Mouse (Mus musculus) CH12.LX (cell line): ENCODE measurements around the gene Fgfr2. TPM values are rescaled to one million over a fixed set of nuclear protein-coding genes. Genes with fewer than 3 reads are reported as not detected.

Experiments
- DNase-seq: peaks from one replicate; pipeline ENCODE4 v3.0.0-alpha.2; 2013; ENCODE audit errors: extremely low read depth
- H3K27ac ChIP-seq: 2 replicates; pipeline ENCODE4 v1.5.1; 2012; ENCODE audit warnings: low read depth, mild to moderate bottlenecking, control low read depth, moderate library complexity; ENCODE audit not compliant: insufficient read depth
- H3K27me3 ChIP-seq: replicated peaks from 2 replicates; pipeline ENCODE3; 2012; ENCODE audit warnings: inconsistent platforms
- H3K36me3 ChIP-seq, 2 experiments: replicated peaks in 1 of 2; 2 replicates each; pipeline versions ENCODE3 to v1.6.1; 2012; ENCODE audit warnings: inconsistent platforms in 1 of 2, low read length in 1 of 2, mild to moderate bottlenecking in 1 of 2, mixed read lengths in 1 of 2, moderate library complexity in 1 of 2; ENCODE audit not compliant: control insufficient read depth in 1 of 2, insufficient read depth in 1 of 2
- H3K4me1 ChIP-seq, 2 experiments: 2 replicates each; pipeline ENCODE4 v1.6.1; 2012; ENCODE audit warnings: inconsistent platforms in 1 of 2, moderate library complexity in 1 of 2; ENCODE audit not compliant: insufficient read depth in 2 of 2, control insufficient read depth in 1 of 2
- H3K4me2 ChIP-seq: 2 replicates; pipeline ENCODE4 v1.6.1; 2012; ENCODE audit warnings: low read depth, mild to moderate bottlenecking, control low read depth; ENCODE audit not compliant: poor library complexity, insufficient read depth, severe bottlenecking
- H3K4me3 ChIP-seq, 3 experiments: fragments of 150-350 bp in 1 of 3; sonication (generic) in 1 of 3; replicated peaks in 1 of 3; 2 replicates each; pipeline versions ENCODE3 to v1.5.1; 2011 to 2012; ENCODE audit warnings: low read depth in 2 of 3, low read length in 2 of 3, mild to moderate bottlenecking in 2 of 3, moderate library complexity in 2 of 3, control low read depth in 1 of 3, improper control_type of control experiment in 1 of 3, inconsistent platforms in 1 of 3, mixed read lengths in 1 of 3; ENCODE audit not compliant: poor library complexity in 1 of 3
- H3K79me2 ChIP-seq: replicated peaks from 2 replicates; pipeline ENCODE4 v1.6.1; 2012; ENCODE audit warnings: mild to moderate bottlenecking, moderate library complexity; ENCODE audit not compliant: control insufficient read depth, poor library complexity, insufficient read depth, severe bottlenecking; ENCODE audit errors: extremely low read depth
- H3K9ac ChIP-seq: 2 replicates; pipeline ENCODE4 v1.6.1; 2012; ENCODE audit warnings: low read depth, mild to moderate bottlenecking, control low read depth, moderate library complexity; ENCODE audit not compliant: insufficient read depth
- H3K9me3 ChIP-seq: replicated peaks from 2 replicates; pipeline ENCODE3; 2012; ENCODE audit warnings: low read length, inconsistent platforms, mixed read lengths
- CTCF ChIP-seq, 2 experiments: IDR thresholded peaks in 1 of 2; conservative IDR thresholded peaks in 1 of 2; 2 replicates each; pipeline ENCODE4 v1.5.1; 2011 to 2012; ENCODE audit warnings: low read depth in 2 of 2, low read length in 2 of 2, improper control_type of control experiment in 1 of 2, inconsistent platforms in 1 of 2, mild to moderate bottlenecking in 1 of 2, moderate library complexity in 1 of 2
- E2F4 ChIP-seq: IDR thresholded peaks from 2 replicates; pipeline ENCODE4 v1.6.1; 2011; ENCODE audit warnings: low read depth, low read length, improper control_type of control experiment; ENCODE audit not compliant: insufficient replicate concordance
- ETS1 ChIP-seq: conservative IDR thresholded peaks from 2 replicates; pipeline ENCODE4 v1.6.1; 2012; ENCODE audit warnings: low read depth, mild to moderate bottlenecking, inconsistent platforms, low read length, improper control_type of control experiment, moderate library complexity
- HCFC1 ChIP-seq: IDR thresholded peaks from 2 replicates; pipeline ENCODE4 v1.6.1; 2012; ENCODE audit warnings: low read depth, mild to moderate bottlenecking, inconsistent platforms, low read length, improper control_type of control experiment
- KAT2A ChIP-seq: IDR thresholded peaks from 2 replicates; pipeline ENCODE4 v1.6.1; 2012; ENCODE audit warnings: low read length, improper control_type of control experiment, inconsistent platforms; ENCODE audit not compliant: insufficient replicate concordance
- MAFK ChIP-seq: IDR thresholded peaks from 2 replicates; pipeline ENCODE4 v1.6.1; 2011; ENCODE audit warnings: low read length, improper control_type of control experiment; ENCODE audit not compliant: insufficient replicate concordance
- MAX ChIP-seq: IDR thresholded peaks from 2 replicates; pipeline ENCODE4 v1.6.1; 2011; ENCODE audit warnings: low read length, improper control_type of control experiment
- MAZ ChIP-seq: IDR thresholded peaks from 2 replicates; pipeline ENCODE4 v1.6.1; 2012; ENCODE audit warnings: low read depth, mild to moderate bottlenecking, inconsistent platforms, low read length, improper control_type of control experiment, moderate library complexity
- MEF2A ChIP-seq: IDR thresholded peaks from 2 replicates; pipeline ENCODE4 v1.6.1; 2014; ENCODE audit warnings: low read depth, mild to moderate bottlenecking, inconsistent platforms, low read length, improper control_type of control experiment, borderline replicate concordance
- MYC ChIP-seq: IDR thresholded peaks from 2 replicates; pipeline ENCODE4 v1.6.1; 2011; ENCODE audit warnings: low read depth, mild to moderate bottlenecking, improper control_type of control experiment, low read length
- NELFE ChIP-seq: IDR thresholded peaks from 2 replicates; pipeline ENCODE4 v1.6.1; 2011; ENCODE audit warnings: low read depth, low read length, improper control_type of control experiment
- POLR2A ChIP-seq: IDR thresholded peaks from 2 replicates; pipeline ENCODE4 v1.6.1; 2011; ENCODE audit warnings: low read depth, mild to moderate bottlenecking, improper control_type of control experiment, low read length
- RAD21 ChIP-seq: IDR thresholded peaks from 2 replicates; pipeline ENCODE4 v1.6.1; 2011; ENCODE audit warnings: low read depth, mild to moderate bottlenecking, low read length, improper control_type of control experiment, moderate library complexity
- SIN3A ChIP-seq: IDR thresholded peaks from 2 replicates; pipeline ENCODE4 v1.6.1; 2012; ENCODE audit warnings: low read length, improper control_type of control experiment, inconsistent platforms
- SMC3 ChIP-seq: IDR thresholded peaks from 2 replicates; pipeline ENCODE4 v1.6.1; 2011; ENCODE audit warnings: low read depth, low read length, improper control_type of control experiment
- USF1 ChIP-seq: IDR thresholded peaks from 2 replicates; pipeline ENCODE4 v1.6.1; 2014; ENCODE audit warnings: low read depth, mild to moderate bottlenecking, inconsistent platforms, low read length, improper control_type of control experiment
- USF2 ChIP-seq: conservative IDR thresholded peaks from 2 replicates; pipeline ENCODE4 v1.6.1; 2011; ENCODE audit warnings: low read depth, low read length, improper control_type of control experiment
- ZC3H11A ChIP-seq: IDR thresholded peaks from 2 replicates; pipeline ENCODE4 v1.6.1; 2012; ENCODE audit warnings: low read depth, mild to moderate bottlenecking, inconsistent platforms, low read length, improper control_type of control experiment
- ZMIZ1 ChIP-seq: IDR thresholded peaks from 2 replicates; pipeline ENCODE4 v1.6.1; 2012; ENCODE audit warnings: low read depth, mild to moderate bottlenecking, inconsistent platforms, low read length, improper control_type of control experiment
- dilution Hi-C: fragments of 300-500 bp; cut with MboI; formaldehyde crosslinking; loops from 2 replicates; pipeline ENCODE4 v1.14.3; 2020; ENCODE audit warnings: low sequenced_read_pairs; ENCODE audit not compliant: extremely low pct_unique_long_range_greater_than_20kb, extremely low pct_ligation_motif_present
- in situ Hi-C: fragments of 300-500 bp; cut with MboI; formaldehyde crosslinking; loops from 3 replicates; pipeline ENCODE4 v1.14.3; 2019; ENCODE audit warnings: low sequenced_read_pairs, low pct_ligation_motif_present, low pct_unique_long_range_greater_than_20kb, mixed read lengths
- polyA plus RNA-seq: library from polyadenylated mRNA; unstranded; fragments of >175 nt; gene quantifications from 2 replicates; pipeline ENCODE4 v1.2.1, GENCODE M21; 2012; ENCODE audit warnings: low read depth; ENCODE audit not compliant: insufficient read length
- total RNA-seq, 2 experiments: library from RNA; depleted of rRNA; stranded (reverse); fragments of 300-350 nt in 1 of 2; fragments of >200 nt in 1 of 2; gene quantifications; 2 replicates each; pipeline ENCODE4 v1.2.3; 2012 to 2014

Fgfr2 gene
- total and polyA plus RNA-seq, 3 experiments = not detected

DNA sequence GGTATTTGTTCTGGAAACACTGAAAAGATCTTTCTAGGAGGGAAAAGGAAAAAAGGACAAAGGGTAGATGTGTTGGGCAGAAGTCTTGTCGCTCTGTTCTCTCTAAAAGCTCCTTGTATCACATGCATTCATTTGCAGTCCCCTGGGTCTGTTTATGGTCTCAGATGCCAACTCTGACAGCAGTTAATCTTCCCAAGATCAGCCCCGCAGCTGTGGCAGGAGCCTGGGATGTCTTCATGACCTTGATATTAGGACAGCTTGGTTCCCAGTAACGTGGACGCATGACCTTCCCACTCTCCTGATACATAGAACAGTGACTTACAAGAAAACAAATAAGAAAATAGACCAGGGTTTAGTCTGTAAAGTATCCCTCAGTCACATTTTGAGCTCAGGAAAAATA, 2509.2 kb downstream of the Fgfr2 start:
- no peak for TF ChIP-seq MYC
- TF ChIP-seq USF2 = no peak
- TF ChIP-seq USF1 = no peak
- no peak for TF ChIP-seq CTCF (conservative IDR thresholded peaks at IDR 0.05 in 1 of 2, IDR thresholded peaks at IDR 0.05 in 1 of 2; ENCODE audit: low read depth in 2 of 2, low read length in 2 of 2)
- no peak for TF ChIP-seq KAT2A
- no peak for TF ChIP-seq ZC3H11A
- no peak for TF ChIP-seq MAFK
- TF ChIP-seq ZMIZ1 = no peak
- no peak for TF ChIP-seq RAD21
- TF ChIP-seq MAX = no peak
- no peak for TF ChIP-seq E2F4
- no peak for TF ChIP-seq HCFC1
- no peak for TF ChIP-seq MEF2A
- TF ChIP-seq SMC3 = no peak
- no peak for TF ChIP-seq POLR2A
- TF ChIP-seq SIN3A = no peak
- no peak for TF ChIP-seq ETS1
- no peak for TF ChIP-seq NELFE
- no peak for TF ChIP-seq MAZ
- H3K36me3 ChIP-seq = no peaks in the 10 kb centered on the region
- no peak overlapping the region for H3K9ac ChIP-seq
- H3K4me1 ChIP-seq = no peaks in the 10 kb centered on the region
- peaks cover 3% of the 10 kb centered on the region for H3K9me3 ChIP-seq
- no peak overlapping the region for H3K4me2 ChIP-seq
- H3K4me3 ChIP-seq = no peak overlapping the region
- dilution Hi-C loops (no loop called here), in situ Hi-C loops (no loop called here)
- no peaks in the 10 kb centered on the region for H3K79me2 ChIP-seq
- peaks cover 84% of the 10 kb centered on the region for H3K27me3 ChIP-seq
- no peak for DNase-seq
- H3K27ac ChIP-seq = no peak overlapping the region

GRCm38 (mm10) chr7:130606958-130607357, 2516.2 kb downstream of the Fgfr2 start:
- no peak for DNase-seq
- no peak overlapping the region for H3K4me3 ChIP-seq
- no peaks in the 10 kb centered on the region for H3K79me2 ChIP-seq
- H3K27me3 ChIP-seq = peaks cover 81% of the 10 kb centered on the region
- no peak overlapping the region for H3K27ac ChIP-seq
- dilution Hi-C loops = no loop called here
- no peak overlapping the region for H3K4me2 ChIP-seq
- no peak for TF ChIP-seq ZMIZ1
- no peaks in the 10 kb centered on the region for H3K4me1 ChIP-seq
- H3K9me3 ChIP-seq = peaks cover 3% of the 10 kb centered on the region
- H3K36me3 ChIP-seq = no peaks in the 10 kb centered on the region
- in situ Hi-C loops = no loop called here
- no peak overlapping the region for H3K9ac ChIP-seq
